Mouse (Mus musculus): ENCODE measurements at regions not wholly inside any gene's neighbourhood (a gene's known extent, or its start where the extent isn't known, plus 50 kb on each side); places are given as distances from the start of the nearest gene placed in this dataset.

- no peak for DNase-seq (ENCODE audit: low spot score)
These were observed 128.3 kb downstream of the Actr3 start for GRCm38 (mm10) chr1:125307223-125307622.

GRCm38 (mm10) chr1:125298520-125299090 is 136.9 kb downstream of the Actr3 start:
- DNase-seq (ENCODE audit: low spot score): no peak

DNA sequence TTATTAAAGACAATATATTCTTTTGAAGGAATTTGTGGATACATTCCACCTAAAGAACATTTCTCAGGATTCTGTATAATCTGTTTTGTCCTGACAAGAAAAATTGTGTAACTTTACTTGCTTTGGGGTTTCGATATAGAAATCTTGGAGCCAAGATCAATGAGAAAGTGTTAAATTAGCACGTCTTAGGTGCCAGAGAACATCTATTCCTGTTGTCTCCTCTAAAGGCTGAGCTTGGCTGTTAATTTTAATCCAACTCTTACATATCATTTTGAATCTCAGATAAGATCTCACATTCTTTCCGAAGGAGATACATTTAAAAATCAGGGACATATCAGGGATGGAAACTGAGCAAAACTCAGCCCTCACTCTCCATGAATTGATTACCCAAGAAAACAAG is 139.9 kb downstream of the Actr3 start:
- DNase-seq (ENCODE audit: low spot score): no peak

DNA sequence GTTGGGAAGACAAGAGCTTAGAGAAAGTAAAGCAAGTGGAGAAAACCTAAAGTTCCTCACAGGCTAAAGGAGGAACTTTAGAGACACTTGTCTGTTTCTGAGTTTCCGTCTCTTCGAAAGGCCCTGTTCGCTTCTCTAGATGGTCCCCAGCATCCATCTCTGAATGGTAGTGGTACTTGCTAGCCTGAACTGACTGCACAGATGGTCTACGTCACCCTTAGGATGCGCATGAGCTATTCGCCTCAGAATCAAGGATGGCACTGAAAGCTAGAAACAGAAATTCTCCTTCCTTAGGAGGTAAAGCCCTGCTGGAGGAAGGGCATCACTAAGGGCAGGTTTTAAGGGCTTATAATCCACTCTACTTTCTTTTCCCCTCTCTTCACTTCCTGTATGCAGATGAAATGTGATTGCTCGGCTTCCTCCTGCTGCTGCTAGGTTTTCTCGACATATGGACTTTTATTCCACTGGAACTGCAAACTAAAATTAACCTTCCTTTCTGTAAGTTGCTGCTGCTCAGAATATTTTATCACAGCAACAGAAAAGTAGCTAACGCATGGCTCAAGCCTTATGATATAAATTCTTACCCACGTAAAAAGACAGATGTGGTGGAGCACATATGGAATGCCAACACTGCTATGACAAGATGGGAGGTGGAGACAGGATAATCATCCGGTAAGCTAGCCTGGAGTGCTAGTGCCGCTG is 145.1 kb downstream of the Actr3 start:
- no peak for DNase-seq (ENCODE audit: low spot score)

DNA sequence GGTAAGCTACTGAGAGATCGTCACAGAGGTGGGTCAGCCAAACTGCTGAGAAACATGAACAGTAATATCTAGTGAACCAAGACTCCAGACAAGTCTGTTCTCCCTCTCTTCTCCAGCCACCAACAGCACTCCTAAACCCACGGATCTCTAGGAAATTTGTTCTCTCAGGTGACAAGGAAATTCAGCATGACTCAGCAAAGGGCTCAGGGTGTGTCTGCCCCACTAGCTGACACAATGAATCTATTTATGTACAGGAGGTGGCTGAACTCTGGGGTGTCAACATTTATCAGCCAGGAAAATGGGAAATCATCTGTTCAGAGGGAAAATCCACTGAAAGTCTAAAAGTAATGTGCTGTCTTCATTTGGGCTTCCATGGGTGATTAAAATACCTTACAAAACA is 149.2 kb downstream of the Actr3 start:
- no peak for DNase-seq (ENCODE audit: low spot score)

- DNase-seq (ENCODE audit: low spot score): no peak
These were observed 150.8 kb downstream of the Actr3 start for GRCm38 (mm10) chr1:125284693-125285092.

GRCm38 (mm10) chr1:125273752-125274151 is 161.8 kb downstream of the Actr3 start:
- DNase-seq (ENCODE audit: low spot score): no peak

DNA sequence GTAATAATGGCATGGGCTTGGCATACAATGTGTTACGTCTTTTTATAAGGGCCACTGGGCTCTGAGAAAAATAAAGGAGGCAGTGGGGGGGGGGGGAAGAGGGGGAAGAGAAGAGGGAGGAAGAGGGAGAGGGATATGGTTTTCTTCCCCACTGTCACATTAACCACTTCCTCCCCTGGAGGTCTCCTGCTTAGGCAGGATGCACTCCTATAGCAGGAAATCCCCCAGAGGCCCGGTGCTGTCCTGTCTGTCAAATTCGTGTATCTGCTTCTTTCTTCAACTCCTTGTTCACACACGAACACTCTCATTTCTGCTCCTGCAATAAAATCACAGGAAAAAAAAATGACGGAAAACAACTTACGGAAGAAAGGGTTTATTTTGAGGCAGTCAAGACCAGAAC is 171.8 kb downstream of the Actr3 start:
- no peak for DNase-seq (ENCODE audit: low spot score)

DNA sequence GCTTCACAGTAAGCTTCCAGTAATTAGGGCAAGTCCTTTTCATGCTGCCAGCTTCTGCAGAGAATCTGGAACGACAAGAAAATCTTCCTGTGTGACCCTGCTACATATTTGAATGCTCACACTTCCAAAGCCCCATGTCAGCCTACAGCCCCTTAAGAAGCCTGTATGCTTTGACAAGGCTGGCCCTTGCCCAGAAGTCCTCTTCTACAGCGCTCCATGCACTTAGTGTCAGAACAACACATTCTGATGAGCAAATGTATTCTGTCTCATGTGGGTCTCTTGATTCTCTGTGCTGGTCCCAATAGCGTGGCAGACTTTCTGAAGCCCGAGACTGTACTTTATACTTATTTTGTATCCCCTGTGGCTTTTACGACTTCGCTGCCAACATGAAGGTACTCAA is 172.5 kb downstream of the Actr3 start:
- DNase-seq (ENCODE audit: low spot score): no peak

- no peak for DNase-seq (ENCODE audit: low spot score)
These were observed 193.2 kb downstream of the Actr3 start for GRCm38 (mm10) chr1:125242345-125242744.

DNA sequence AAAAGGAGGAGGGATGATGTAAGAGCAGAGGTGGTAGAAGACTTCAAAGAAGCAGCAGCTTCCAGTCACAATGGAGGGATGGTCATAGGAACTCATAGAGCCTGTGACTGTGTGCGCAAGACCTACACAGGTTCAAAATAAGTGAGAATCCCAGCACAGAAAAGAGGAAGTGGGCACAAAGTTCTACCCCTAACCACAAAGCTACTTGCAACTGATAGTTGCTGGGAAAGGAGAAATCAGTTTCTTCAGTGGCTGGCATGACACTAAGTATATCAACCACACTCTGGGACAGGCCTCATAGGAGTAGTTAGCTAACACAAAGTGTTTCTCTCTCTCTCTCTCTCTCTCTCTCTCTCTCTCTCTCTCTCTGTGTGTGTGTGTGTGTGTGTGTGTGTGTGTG is 193.8 kb downstream of the Actr3 start:
- DNase-seq (ENCODE audit: low spot score): no peak

- no peak for DNase-seq (ENCODE audit: low spot score)
These were observed 197.9 kb downstream of the Actr3 start for GRCm38 (mm10) chr1:125237595-125237988.

DNA sequence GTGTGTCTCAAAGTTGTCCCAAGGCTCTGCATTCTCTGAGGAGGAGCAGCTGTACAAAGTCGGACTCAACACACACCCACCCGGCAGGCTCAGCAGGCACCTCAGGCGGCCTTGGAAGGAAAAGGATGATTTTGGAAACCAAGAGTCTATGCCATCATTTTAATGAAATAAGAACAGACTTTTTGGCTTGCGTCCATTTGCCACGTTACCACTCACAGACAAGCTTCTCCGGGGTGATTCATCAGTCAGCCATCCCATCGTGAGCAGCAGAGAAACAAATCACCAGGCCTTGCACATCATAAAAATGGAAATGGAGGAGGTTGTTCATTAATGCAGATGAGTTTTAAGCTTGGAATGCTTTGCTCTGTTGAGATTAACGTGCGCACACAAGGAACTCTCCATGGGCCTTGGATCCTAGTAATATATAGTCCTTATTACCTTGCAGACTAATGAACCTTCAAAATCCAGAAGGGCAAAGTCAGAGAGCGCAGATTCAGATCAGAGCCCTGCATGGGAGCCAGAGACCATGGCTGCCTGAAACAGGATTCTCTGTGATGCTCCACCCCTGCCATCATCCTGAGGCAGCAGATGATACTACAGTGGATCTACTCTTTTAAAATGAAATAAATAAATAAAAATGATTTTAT is 198.5 kb downstream of the Actr3 start:
- DNase-seq (ENCODE audit: low spot score): no peak

DNA sequence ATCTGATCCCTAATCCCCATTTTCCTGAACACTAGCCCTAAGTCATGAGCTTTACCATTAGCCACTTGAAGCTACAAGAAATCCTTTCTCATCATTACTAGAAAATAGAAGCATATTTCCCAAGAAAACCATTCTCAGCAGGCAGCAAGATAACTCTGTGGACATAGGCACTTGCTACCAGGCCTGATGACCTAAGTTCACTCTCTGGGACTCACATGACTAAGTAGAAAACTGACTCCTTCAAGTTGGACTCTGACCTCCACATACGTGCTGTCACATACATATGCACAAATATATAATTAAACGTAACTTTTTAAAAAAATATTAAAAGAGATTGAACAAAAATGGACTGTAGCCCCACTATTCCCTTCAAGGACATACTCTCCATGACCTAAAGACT is 200.8 kb downstream of the Actr3 start:
- DNase-seq (ENCODE audit: low spot score): no peak

DNA sequence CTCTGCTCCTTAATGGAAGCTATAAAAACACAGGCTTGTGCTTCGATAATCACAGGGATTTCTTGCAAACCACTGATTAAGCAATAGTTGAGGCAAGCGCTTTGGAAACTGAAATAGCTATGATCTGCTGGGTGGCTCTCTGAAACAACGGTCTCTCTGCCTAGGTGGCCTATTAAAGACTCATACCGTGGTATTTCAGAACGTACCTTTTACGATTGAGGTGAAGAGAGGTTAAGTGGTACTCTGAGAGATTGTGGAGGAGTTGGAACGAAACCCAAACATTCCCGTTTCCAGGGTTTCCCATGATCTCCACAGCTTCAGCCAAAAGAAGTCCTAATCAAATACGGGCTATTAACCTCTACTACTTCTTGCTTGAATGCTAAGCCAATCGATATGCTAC is 212.2 kb downstream of the Actr3 start:
- DNase-seq (ENCODE audit: low spot score): no peak

DNA sequence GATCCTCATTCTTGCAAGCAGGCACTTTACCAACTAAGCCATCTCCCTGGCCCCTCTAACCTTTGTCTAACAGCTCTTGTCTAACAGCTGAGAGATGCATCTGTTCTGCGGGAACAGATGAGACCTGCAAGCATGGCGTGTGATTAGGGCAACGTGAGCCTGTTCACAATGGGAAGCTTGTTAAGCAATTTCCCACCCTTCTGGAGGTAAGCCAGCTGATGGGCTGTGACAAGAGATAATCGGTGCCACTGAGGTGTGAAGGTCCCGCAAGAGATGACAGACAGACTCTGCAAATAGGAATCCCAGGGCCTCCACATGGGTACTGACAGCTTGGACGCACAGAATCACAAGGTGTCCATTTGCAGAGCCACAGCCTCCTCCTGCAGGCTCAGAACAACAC is 219.3 kb downstream of the Actr3 start:
- DNase-seq (ENCODE audit: low spot score): no peak

DNA sequence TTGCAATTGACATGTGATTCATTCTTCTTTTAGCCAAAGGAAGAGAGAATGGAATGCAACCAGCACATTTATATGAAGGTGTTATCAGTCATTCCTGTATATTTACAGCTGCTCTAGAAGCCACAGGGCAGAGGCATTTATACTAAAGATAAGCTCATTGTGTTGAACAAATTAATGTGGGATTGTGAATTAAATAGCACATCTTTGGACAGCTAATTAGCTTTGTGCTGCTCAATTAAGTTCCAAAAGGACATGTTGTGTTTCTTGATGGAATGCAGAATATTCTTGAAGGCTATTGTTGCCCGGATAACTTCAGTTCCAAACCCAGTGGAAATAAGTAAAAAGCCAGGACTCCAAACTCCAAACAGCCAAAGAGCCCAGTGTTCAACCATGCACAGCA is 248.4 kb downstream of the Actr3 start:
- no peak for DNase-seq (ENCODE audit: low spot score)

DNA sequence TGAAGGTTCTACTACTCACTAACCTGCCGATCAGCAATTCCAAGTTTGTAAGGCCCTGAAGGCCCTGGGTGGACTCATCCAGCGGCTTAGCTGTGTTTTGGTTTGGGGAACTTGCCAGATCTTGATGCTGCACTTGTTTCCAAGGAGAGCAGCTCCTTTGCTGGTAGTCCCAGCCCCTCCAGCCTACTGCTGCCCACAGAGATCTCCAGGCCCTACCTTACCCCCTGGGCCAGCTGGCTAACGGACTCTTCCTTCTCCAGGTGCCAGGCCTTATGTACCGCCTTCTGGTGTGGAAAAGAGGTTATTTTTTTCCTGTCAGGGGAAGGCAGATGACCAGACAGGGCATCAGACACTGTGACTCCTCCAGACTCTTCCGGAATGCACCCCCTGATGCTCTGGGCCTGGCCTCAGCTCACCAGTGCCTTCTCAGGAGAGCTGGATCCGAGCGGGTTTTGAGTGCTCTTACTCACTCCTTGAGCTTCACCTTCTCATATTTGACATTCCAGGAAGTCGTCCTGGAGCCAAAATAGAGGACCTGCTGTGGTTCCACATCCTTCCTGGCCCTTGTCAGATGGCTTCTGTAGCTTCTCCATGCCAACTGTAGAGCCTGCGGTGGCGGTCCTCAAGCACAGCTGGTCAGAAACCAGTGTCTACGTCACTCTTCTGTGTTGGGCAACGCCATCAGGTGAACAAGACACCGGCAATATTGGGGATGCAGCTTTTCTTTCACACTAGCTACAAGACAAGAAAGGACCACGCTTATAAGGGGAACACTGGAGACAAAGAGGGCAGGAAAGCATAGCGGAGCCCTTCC is 259.2 kb downstream of the Actr3 start:
- no peak for DNase-seq (ENCODE audit: low spot score)

DNA sequence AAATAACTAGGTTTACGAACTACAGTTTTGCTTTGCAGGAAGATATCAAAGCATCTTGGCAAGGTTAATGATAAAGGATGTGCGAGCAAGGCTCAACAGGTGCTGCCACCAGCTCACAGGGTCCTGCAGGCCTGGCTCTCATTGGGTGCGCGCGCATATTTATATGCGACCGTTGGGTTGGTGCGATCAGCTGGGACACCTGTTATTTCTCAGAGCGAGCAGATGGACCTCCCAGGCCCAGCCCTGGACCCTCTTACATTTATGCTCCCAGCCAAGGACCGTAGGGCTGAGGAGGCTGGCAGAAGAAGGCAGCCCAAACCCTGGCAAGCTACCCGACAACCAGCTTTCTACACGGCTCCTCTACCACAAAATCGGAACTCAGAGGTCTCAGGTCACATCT is 260.8 kb downstream of the Actr3 start:
- no peak for DNase-seq (ENCODE audit: low spot score)

GRCm38 (mm10) chr1:125172474-125172873 is 263.1 kb downstream of the Actr3 start:
- DNase-seq (ENCODE audit: low spot score): no peak

DNA sequence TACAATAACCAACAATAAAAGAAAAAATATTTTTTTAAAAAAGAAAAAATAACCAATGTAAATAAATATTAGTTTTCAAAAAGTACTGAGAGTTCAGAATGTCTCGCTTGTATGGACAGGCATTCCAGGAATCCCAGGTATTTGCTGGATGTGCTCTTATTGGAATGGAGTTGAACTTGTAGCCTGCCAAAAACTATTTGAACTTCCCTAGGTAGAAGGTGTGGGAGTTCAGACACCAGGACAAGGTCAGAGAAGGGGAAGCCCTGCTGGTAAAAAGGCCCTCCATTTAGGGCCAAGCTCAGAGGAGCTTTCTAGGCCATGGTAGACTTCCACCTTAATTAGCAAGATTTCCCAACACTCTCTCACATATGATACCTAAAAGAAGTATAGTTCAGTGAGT is 270.3 kb downstream of the Actr3 start:
- no peak for DNase-seq (ENCODE audit: low spot score)

DNA sequence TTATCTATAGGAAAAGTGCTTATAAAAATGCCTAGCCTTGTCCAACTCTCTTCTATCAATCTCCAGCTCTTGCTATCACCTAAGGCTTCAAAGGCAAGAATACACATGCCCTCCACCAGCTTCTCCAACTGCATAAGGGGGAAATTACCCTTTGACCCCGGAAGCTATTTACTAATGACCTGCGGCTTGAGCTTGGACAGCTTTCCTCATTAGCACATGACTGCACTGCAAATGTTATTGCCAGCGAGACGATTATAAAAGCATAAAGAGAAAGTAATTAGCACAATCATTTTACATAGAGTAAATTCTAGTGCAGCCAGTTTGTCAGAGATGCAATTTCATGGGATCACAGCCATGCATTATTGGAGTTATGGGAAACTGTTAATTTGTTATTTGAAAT is 277.0 kb downstream of the Actr3 start:
- no peak for DNase-seq (ENCODE audit: low spot score)

DNA sequence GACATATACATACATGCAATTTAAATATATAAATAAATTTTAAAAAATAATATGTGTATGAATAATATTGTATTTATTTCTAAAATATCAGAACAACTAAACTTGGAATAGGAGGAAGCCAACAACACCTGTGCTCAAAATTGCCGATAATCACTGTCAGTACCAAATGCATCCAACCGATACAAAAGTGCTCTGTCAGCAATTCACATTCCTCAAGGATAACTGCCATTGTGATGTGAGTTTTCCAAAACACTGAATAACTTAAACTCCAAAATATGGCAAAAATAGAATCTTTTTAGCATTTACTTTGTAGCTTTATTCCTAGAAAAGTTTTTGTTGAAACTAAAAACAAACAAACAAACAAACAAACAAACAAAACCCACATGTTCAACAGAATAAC is 279.4 kb downstream of the Actr3 start:
- no peak for DNase-seq (ENCODE audit: low spot score)
